Mouse (Mus musculus) lung, adult 2 months (tissue): ENCODE data around the gene Uhrf2.

Source experiments
- CTCF ChIP-seq: fragments of 200-500 bp; IDR thresholded peaks from 2 replicates; pipeline ENCODE4 v1.5.1; 2011; ENCODE audit warnings: mild to moderate bottlenecking, low read length, control low read depth; ENCODE audit not compliant: insufficient read depth
- POLR2A ChIP-seq: fragments of 200-500 bp; IDR thresholded peaks from 2 replicates; pipeline ENCODE4 v1.6.1; 2011; ENCODE audit warnings: low read depth, mild to moderate bottlenecking, control low read depth, low read length, borderline replicate concordance; ENCODE audit errors: extremely low read depth

DNA sequence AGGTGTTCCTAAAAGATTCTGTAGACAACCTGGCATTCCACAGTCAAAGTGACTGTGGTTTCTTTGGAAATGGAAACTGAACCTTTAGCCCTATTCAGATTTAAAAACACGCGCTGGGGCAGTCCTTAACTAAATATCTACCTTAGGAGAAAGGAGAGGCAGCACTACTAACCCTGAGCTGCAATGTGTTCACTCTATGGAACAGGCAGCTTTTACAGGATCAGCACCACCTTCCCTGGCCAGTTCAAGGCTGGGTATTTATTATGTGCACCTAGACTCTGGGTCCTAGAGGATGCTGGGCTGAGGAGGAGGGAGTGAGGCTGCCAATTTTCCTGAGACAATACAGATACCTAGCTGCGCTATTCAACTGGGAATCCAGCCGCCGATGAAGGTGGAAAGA is 85.3 kb downstream of the Uhrf2 start:
- TF ChIP-seq CTCF: no peak
- TF ChIP-seq POLR2A: no peak
